Mouse (Mus musculus) megakaryocyte, embryonic 14.5 days (primary cell): ENCODE data around the gene Stom. TPM values are rescaled to one million over a fixed set of nuclear protein-coding genes. Genes with fewer than 3 reads are reported as not detected.

Experiments used
- H3K27me3 ChIP-seq: replicated peaks from 2 replicates; pipeline ENCODE3; 2012; ENCODE audit warnings: inconsistent platforms
- H3K36me3 ChIP-seq: replicated peaks from 2 replicates; pipeline ENCODE3; 2012; ENCODE audit warnings: low read length, inconsistent platforms, mixed read lengths
- H3K4me1 ChIP-seq: 2 replicates; pipeline ENCODE4 v1.6.1; 2012; ENCODE audit warnings: inconsistent platforms
- H3K4me3 ChIP-seq: replicated peaks from 2 replicates; pipeline ENCODE3; 2012; ENCODE audit warnings: moderate library complexity, mild to moderate bottlenecking, inconsistent platforms
- H3K9me3 ChIP-seq: 2 replicates; pipeline ENCODE4 v1.6.1; 2012; ENCODE audit warnings: inconsistent platforms
- FLI1 ChIP-seq: IDR thresholded peaks from 2 replicates; pipeline ENCODE4 v1.6.1; 2012; ENCODE audit warnings: low read length, inconsistent platforms, mixed read lengths
- GATA1 ChIP-seq: IDR thresholded peaks from 3 replicates; pipeline ENCODE4 v1.6.1; 2012; ENCODE audit warnings: mixed read lengths, low read length, inconsistent platforms, borderline replicate concordance
- polyA plus RNA-seq: library from polyadenylated mRNA; stranded (reverse); fragments of >175 nt; gene quantifications from 2 replicates; pipeline ENCODE4 v1.2.3, GENCODE M21; 2012; ENCODE audit warnings: low replicate concordance; ENCODE audit not compliant: insufficient read depth

Stom gene
- polyA plus RNA-seq, 1 experiment = 42.0 TPM

DNA sequence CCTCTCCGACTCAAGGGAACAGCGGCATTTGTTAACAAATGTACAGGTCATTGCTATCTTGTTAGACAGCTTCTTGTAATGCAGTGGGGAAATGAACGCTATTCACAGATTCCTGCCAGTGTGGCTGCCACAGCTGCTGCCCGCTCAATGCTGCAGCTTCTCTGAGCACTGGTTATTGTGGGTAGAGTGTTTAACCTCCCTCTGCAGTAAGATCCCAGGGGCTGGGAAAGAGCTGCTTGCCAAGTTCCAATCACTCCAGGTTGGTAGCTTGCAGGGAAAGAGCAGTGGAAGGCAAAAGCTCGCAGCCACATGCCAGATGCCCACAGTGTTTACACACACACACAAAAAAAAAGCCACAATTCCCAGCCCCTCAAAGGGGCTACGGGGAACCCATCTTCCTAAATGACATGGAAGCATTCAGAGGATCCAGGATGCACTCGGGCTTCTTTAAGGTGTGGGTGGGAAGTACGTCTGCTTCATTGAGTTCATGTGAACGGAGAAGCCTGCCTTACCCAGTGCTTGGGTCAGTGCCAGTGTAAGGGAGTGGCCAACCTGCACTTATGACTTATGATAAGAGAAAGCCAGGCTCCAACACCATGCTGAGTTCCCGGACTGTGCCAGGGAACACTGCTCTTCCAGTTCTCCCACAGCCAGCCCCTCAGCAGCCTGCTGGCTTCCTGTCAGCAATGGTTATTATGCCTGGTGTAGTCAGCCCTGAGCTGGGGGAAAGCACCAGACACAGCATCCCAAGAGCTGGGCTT lies 14.2 kb downstream of the Stom start:
- TF ChIP-seq FLI1 (no peak), GATA1 (no peak)
- Histone ChIP-seq H3K27me3 (no peaks in the 10 kb centered on the region), H3K36me3 (peaks cover 93% of the 10 kb centered on the region), H3K4me1 (peaks cover 95% of the 10 kb centered on the region), H3K9me3 (no peaks in the 10 kb centered on the region), H3K4me3 (no peak overlapping the region)

DNA sequence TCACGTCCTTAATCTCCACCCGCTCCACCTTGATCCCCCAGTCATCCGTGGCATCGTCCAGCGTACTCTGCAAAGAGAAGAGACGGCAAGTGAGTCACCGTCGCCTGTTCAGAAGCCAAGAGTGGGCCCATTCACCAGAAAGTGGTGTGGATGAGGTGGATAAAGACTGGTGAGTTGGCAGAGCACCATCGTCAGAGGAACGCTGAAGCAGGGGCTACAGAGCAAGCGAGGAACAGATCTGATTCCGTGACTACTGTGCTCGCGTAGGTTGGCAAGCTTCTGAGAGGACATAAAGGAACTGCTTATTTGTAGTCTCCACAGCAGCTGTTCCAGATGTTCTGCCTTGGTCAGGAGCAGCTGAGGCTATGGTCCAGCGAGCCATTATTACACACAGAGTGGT lies 16.4 kb downstream of the Stom start:
- no peaks in the 10 kb centered on the region for H3K9me3 ChIP-seq
- TF ChIP-seq GATA1 (no peak), FLI1 (no peak)
- no peak overlapping the region for H3K4me3 ChIP-seq
- peaks cover 95% of the 10 kb centered on the region for H3K4me1 ChIP-seq
- peaks cover 100% of the 10 kb centered on the region for H3K36me3 ChIP-seq
- H3K27me3 ChIP-seq = no peaks in the 10 kb centered on the region

DNA sequence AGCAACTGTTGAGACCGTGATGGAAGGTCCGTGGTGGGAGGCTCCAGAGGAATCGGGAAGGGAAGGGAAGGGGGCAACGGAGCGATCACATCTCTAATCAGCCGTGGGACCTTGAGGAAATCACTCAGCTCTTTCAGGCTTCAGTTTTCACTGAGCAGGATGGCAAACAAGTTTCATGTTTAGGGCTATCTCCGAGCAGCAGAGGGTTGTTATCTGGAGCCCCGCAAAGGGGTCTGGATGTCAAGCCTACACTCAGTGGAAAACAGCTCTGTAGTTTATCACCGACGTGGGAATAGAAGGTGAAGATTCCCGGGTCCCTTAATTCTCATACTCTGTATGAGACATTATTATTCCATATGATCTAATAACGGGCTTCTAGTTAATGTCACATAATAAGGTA lies 18.4 kb downstream of the Stom start:
- Histone ChIP-seq H3K36me3 (peaks cover 100% of the 10 kb centered on the region), H3K27me3 (no peaks in the 10 kb centered on the region), H3K4me3 (no peak overlapping the region), H3K4me1 (peaks cover 90% of the 10 kb centered on the region), H3K9me3 (no peaks in the 10 kb centered on the region)
- no peak for TF ChIP-seq GATA1
- TF ChIP-seq FLI1 = no peak

DNA sequence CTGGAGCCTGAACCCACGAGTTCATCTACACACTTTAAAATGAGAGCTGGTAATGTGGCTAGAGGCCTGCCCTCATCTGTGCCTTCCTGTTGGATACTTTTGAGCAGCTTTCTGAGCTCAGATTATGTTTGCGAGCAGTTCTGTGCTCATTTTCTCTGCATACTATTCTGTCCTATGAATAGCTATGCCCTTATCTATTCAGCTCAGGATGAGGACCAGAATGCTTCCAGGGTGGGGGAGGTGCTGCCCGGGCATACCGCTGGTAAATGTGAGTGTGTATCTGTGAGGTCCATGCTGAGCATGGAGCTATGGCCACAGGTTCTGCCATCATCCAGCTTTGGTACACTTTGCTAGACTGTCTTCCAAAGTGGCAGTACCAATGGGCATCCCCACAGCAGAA lies 19.2 kb downstream of the Stom start:
- peak overlapping the region; percentile 64 for H3K4me3 ChIP-seq
- TF ChIP-seq GATA1 = no peak
- no peak for TF ChIP-seq FLI1
- peaks cover 99% of the 10 kb centered on the region for H3K36me3 ChIP-seq
- H3K9me3 ChIP-seq = no peaks in the 10 kb centered on the region
- peaks cover 89% of the 10 kb centered on the region for H3K4me1 ChIP-seq
- no peaks in the 10 kb centered on the region for H3K27me3 ChIP-seq

DNA sequence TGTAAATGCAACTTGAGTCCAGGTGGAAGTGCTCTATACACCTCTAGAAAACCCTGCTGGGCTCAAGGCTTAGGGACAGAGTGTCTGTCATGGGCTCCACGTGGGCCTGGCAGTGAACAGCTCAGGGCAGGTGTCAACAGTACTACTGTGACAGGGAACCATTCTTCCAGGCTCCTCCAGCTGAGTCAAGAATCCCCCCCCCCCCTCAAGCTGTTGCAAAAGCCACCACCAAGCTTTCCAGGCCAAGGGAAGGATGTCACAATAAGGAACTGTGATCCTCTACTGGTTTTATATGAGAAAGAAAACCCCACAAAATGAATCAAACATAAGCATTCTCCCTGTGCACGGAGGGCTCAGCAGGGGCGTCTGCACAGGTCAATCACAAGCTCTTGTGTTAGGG lies 22.5 kb downstream of the Stom start:
- Histone ChIP-seq H3K9me3 (peaks cover 16% of the 10 kb centered on the region), H3K4me1 (peaks cover 62% of the 10 kb centered on the region), H3K27me3 (no peaks in the 10 kb centered on the region), H3K36me3 (peaks cover 99% of the 10 kb centered on the region), H3K4me3 (no peak overlapping the region)
- TF ChIP-seq GATA1 (no peak), FLI1 (no peak)

DNA sequence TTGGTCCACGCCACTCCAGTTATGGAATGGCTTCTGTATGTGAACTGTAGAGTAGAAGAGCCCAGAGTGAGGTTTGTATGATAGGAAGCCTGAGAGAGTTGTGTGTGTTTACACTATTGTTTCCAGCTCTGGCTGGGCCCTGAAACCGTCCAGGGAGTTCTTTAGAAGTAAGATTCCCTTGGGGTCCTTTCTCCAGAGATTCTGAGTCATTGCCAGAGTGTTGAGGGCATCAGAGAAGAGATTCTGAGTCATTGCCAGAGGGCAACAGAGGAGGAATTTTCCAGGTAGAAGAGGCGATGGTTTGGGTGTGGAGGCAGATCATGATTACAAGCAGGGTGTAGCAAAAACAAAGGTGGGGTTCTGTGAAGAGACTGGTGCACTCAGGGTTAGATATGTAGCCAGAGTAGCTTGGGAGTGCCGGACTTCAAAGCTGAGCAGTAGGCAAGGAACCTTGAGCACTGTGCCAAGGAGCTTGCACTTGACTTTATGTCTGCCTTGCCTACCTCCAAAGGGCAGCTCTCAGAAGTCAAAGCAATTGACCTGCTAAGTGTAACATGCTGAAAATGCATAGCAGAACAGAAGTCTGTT lies 26.8 kb downstream of the Stom start:
- peaks cover 99% of the 10 kb centered on the region for H3K36me3 ChIP-seq
- no peak overlapping the region for H3K4me3 ChIP-seq
- H3K27me3 ChIP-seq = no peaks in the 10 kb centered on the region
- H3K4me1 ChIP-seq = peaks cover 19% of the 10 kb centered on the region
- no peak for TF ChIP-seq GATA1
- no peak for TF ChIP-seq FLI1
- peaks cover 21% of the 10 kb centered on the region for H3K9me3 ChIP-seq

DNA sequence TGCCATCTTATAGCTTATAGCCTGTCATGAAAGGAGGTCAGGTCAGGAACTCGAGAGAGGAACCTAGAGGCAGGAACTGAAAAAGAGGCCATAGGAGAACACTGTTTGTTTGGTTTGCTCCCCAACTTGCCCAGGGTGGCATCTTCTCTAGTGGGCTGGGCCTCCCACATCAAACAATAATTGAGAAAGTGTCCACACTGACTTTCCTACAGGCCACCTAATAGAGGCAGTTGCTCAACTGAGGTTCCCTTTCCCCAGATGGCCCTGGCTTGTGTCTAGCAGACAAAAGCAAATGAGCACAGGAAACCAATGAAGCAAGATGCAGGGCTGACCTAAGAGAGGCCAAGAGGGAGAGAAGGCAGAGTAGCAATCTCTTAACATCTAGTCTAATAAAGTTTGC lies 28.6 kb downstream of the Stom start:
- Histone ChIP-seq H3K4me1 (peaks cover 8% of the 10 kb centered on the region), H3K4me3 (no peak overlapping the region), H3K9me3 (peaks cover 21% of the 10 kb centered on the region), H3K27me3 (peaks cover 2% of the 10 kb centered on the region), H3K36me3 (peaks cover 99% of the 10 kb centered on the region)
- no peak for TF ChIP-seq GATA1
- no peak for TF ChIP-seq FLI1

DNA sequence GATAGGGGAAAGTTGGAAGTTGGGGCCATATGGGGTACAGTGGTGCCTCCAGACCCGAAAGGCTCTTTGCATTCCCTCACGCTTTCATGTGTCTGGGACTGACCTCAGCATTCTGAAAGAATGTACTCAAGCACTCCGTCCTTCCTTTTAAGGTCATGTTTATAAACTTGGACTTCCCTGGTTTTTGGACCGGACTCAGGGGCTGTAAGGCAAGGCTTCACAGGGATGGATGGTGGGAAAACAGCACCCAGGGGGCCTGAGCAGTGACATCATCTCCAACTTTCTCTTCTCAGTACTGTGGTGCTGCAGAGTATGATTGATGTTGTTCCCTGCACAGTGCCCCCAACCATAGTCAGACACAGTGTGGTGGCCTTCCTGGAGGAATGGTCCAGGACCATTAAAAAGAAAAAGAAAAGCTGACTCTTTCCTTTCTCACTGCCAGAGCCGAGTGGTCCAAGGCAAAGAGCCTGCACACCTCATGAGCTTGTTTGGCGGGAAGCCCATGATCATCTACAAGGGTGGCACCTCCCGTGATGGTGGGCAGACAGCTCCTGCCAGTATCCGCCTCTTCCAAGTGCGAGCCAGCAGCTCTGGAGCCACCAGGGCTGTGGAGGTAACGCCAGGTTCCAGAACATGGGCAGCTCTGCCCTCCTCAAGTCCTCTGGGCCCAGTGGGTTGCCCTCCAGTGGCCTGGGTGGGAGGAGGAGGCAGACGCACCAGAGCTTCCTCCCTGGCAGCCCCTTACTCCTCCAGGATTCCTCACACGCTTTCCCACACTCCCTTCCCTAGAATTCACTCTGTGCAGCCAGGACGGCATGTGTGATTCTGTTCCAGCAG lies 34.5 kb downstream of the Stom start:
- H3K36me3 ChIP-seq = peaks cover 99% of the 10 kb centered on the region
- TF ChIP-seq GATA1 (no peak), FLI1 (no peak)
- no peak overlapping the region for H3K4me3 ChIP-seq
- peaks cover 2% of the 10 kb centered on the region for H3K27me3 ChIP-seq
- no peaks in the 10 kb centered on the region for H3K9me3 ChIP-seq
- H3K4me1 ChIP-seq = peaks cover 27% of the 10 kb centered on the region

DNA sequence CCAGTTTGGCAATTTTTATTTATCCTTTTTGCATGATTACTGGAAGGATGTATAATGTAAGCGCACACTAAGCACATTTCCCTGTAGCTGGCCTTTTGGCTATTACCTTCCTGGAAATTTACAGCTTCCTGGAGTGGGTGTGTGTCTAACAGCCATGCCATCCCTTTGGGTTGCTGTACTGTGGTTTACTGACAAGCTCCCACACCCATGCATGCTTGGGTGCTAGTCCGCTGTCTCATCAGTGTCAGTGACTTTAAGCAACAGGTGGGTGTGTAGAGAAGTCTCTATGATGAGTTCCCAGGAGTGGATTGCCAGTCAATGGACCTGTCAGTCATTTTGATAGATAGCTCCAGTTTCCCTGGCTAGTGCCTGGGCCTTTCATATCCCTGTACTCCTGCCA lies 37.3 kb downstream of the Stom start:
- H3K36me3 ChIP-seq = peaks cover 99% of the 10 kb centered on the region
- no peaks in the 10 kb centered on the region for H3K9me3 ChIP-seq
- peaks cover 31% of the 10 kb centered on the region for H3K4me1 ChIP-seq
- no peak overlapping the region for H3K4me3 ChIP-seq
- H3K27me3 ChIP-seq = peaks cover 2% of the 10 kb centered on the region
- TF ChIP-seq GATA1 (no peak), FLI1 (no peak)
